Mouse (Mus musculus): ENCODE results near the gene Timm10. TPM values are rescaled to one million over a fixed set of nuclear protein-coding genes. Genes with fewer than 3 reads are reported as not detected.
A peak's percentile ranks its signal among the peaks of the same experiment; 100 is the strongest.
"Not testable (repeated sequence)": the region's sequence is repeated elsewhere in the genome, so short reads cannot be mapped to it uniquely, and the experiment has no call there.

Gene Timm10
- total and polyA plus RNA-seq, 2 experiments from 2014 or later: 117 to 129 TPM

DNA sequence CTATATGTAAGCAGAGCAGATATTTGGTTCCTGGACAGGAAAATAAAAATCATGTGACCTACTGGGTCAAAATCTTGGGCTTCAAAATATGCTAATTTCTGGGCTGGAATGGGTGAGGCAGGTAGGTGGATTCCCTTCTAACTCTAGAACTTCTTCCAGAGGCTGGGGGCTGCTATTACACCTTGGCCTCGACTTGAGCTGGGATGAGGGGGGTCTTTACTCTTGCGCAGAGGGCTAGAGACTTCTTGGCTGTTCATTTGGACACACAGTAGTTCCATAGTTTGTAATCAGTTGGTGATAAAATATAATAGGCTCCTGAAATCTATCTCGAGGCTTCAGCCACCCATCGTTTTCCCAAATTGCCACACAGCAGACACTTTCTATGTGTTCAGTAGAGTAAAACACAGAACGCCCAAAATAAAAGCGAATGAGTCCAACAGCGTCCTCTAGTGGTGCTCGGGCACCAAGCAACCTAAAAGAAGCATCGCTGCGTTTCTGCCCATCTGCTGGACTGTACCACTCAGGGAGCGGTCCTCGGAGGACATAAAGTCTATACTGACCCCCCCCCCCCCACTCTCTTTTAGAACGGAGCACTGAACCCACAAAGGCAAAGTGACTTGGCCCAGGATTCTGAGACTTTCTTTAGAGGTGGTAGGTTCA lies 28.8 kb upstream of the Timm10 start:
- Histone ChIP-seq H3K9me3 (replicated peaks; ENCODE audit: control insufficient read depth, low read length) (peaks cover 3% of the 10 kb centered on the region; the same call in 1 of the 2 replicates), H3K27me3 (ENCODE audit: control insufficient read depth, insufficient read depth, low read length) (no peaks in the 10 kb centered on the region), H3K4me2 (ENCODE audit: low read depth, low read length) (peak overlapping the region; percentile 94), H3K27ac (ENCODE audit: low read depth) (peak overlapping the region; percentile 75), H3K9ac (replicated peaks; ENCODE audit: low read depth, low read length) (peak overlapping the region; percentile 50), H3K4me1 (ENCODE audit: control insufficient read depth, insufficient read depth) (no peaks in the 10 kb centered on the region), H3K36me3 (replicated peaks; ENCODE audit: control insufficient read depth, insufficient read depth, low read length) (0 out of 2 replicates have a peak, but pooled peaks cover 3% of the 10 kb centered on the region), H3K4me3 (ENCODE audit: low read depth, low read length) (peak overlapping the region; percentile 64)
- DNase-seq (ENCODE audit: low spot score) (peak; percentile 65), ATAC-seq (ENCODE audit: insufficient read depth, low read depth) (peak; percentile 40)
- peak; percentile 86 for TF ChIP-seq CTCF (IDR thresholded peaks at IDR 0.05; ENCODE audit: low read depth)
- TF ChIP-seq EP300 (IDR thresholded peaks at IDR 0.05; ENCODE audit: low read depth): no peak
- WGBS: 11% methylated on average over 13 of the region's 13 CpGs

DNA sequence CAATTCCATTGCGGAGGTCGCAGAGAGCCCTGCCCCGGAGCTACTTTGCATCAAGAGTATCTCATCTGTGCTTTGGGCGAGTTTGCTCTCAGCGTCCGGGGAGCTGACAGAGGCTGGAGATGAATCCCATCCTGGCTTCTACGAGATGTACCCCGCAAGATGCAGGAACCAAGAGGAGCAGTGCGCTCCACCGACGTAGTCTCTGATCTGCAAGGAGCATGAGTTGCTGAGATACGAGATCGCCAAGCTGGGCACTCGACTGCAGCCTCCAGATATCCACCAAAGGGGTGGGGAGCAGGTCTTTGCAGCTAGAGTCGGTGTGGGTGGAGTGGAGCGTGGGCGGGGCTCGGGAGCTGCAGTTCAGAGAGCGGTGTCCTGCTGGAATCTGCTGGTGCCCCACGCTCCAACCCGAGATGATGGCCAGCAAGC lies 28.3 kb upstream of the Timm10 start, which contains the start of gene Ube2l6:
Gene Ube2l6, plus strand, starts transcription at position 336 of the 429 bp plus-strand sequence.
- TF ChIP-seq CTCF (IDR thresholded peaks at IDR 0.05; ENCODE audit: low read depth) (no peak), EP300 (IDR thresholded peaks at IDR 0.05; ENCODE audit: low read depth) (no peak)
- Histone ChIP-seq H3K9me3 (replicated peaks; ENCODE audit: control insufficient read depth, low read length) (peaks cover 3% of the 10 kb centered on the region; the same call in 1 of the 2 replicates), H3K4me1 (ENCODE audit: control insufficient read depth, insufficient read depth) (no peaks in the 10 kb centered on the region), H3K36me3 (replicated peaks; ENCODE audit: control insufficient read depth, insufficient read depth, low read length) (0 out of 2 replicates have a peak, but pooled peaks cover 5% of the 10 kb centered on the region), H3K4me2 (ENCODE audit: low read depth, low read length) (peak within 1 kb of the TSS; percentile 94), H3K27ac (ENCODE audit: low read depth) (peak within 1 kb of the TSS; percentile 75), H3K9ac (replicated peaks; ENCODE audit: low read depth, low read length) (peak within 1 kb of the TSS; percentile 50), H3K27me3 (ENCODE audit: control insufficient read depth, insufficient read depth, low read length) (no peaks in the 10 kb centered on the region), H3K4me3 (ENCODE audit: low read depth, low read length) (peak within 1 kb of the TSS; percentile 64)
- WGBS: under 1% methylated on average over 21 of the region's 21 CpGs
- DNase-seq (ENCODE audit: low spot score): peak; percentile 71
- peak; percentile 64 for ATAC-seq (ENCODE audit: insufficient read depth, low read depth)

DNA sequence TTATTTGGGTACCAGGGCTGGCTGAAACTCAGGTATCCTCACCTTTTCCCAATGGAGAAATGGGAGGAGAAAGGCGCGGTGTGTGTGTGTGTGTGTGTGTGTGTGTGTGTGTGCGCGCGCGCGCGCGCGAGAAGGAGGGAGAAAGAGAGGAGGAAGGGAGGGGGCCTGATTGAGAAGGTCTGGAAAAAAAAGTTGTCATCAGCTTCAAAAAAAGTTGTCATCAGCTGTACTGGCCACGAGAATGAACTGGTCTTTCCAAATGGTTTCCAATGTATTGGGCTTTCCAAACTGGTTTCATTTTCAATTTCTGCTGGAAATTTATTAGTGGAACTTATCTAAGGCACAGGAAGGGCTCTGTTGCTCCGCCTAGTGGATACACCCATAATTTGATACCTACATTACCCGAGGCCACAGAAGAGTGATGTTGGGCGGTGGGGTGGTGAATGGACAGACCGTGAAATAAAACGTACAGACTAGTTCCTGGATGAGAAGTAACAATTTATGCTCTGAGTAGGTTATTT lies 27.7 kb upstream of the Timm10 start:
- TF ChIP-seq EP300 (IDR thresholded peaks at IDR 0.05; ENCODE audit: low read depth): no peak
- peak; percentile 71 for TF ChIP-seq CTCF (IDR thresholded peaks at IDR 0.05; ENCODE audit: low read depth)
- H3K4me2 ChIP-seq (ENCODE audit: low read depth, low read length): peak overlapping the region; percentile 94
- DNase-seq (ENCODE audit: low spot score): peak; percentile 89
- peak overlapping the region; percentile 64 for H3K4me3 ChIP-seq (ENCODE audit: low read depth, low read length)
- ATAC-seq (ENCODE audit: insufficient read depth, low read depth): peak; percentile 67
- H3K9ac ChIP-seq (replicated peaks; ENCODE audit: low read depth, low read length): peak overlapping the region; percentile 50
- no peaks in the 10 kb centered on the region for H3K27me3 ChIP-seq (ENCODE audit: control insufficient read depth, insufficient read depth, low read length)
- WGBS: under 1% methylated on average over 16 of the region's 16 CpGs
- no peaks in the 10 kb centered on the region for H3K4me1 ChIP-seq (ENCODE audit: control insufficient read depth, insufficient read depth)
- peaks cover 3% of the 10 kb centered on the region; the same call in 1 of the 2 replicates for H3K9me3 ChIP-seq (replicated peaks; ENCODE audit: control insufficient read depth, low read length)
- 0 out of 2 replicates have a peak, but pooled peaks cover 5% of the 10 kb centered on the region for H3K36me3 ChIP-seq (replicated peaks; ENCODE audit: control insufficient read depth, insufficient read depth, low read length)
- peak overlapping the region; percentile 75 for H3K27ac ChIP-seq (ENCODE audit: low read depth)

DNA sequence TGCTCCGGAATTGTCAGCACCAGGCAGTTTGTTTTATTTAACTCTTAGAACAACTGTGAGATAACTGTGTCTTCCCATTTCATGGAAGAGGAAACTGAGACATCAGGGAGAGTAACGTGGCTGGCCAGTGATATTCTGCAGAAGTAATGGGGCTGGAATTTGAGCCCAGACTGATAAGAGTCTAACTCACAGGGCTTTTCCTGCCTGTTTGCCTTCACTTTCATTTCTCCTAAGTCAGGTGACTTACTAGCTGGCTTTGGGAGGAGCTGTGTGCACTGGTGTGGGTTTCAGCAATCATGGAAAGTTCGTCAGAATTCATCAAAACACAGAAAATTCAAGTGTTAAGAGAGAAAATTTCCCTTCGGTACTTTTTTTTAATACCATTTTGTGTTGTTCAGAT lies 26.5 kb upstream of the Timm10 start:
- 65% methylated on average over 4 of the region's 4 CpGs for WGBS
- no peak overlapping the region for H3K27ac ChIP-seq (ENCODE audit: low read depth)

DNA sequence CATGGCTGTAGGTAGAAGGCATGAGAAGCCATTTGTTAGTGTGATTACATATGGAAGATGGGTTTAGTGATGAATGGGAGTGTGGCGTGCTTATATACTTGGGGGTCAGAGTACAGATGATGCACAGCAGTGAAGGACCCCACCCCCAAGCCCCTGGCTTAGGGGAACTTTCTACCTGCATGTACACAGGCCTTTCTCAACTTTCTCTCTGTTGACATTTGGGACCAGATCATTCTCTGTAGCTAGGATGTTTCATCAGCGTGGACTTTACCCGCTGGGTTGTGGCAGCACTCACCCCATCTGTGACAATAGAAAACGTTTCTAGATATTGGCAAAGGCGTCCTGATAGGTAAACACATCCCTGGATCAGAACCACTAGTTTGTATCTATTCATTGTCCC lies 25.6 kb upstream of the Timm10 start:
- 76% methylated on average over 5 of the region's 5 CpGs for WGBS
- DNase-seq (ENCODE audit: low spot score); H3K4me3 ChIP-seq (ENCODE audit: low read depth, low read length); H3K27ac ChIP-seq (ENCODE audit: low read depth); H3K4me1 ChIP-seq (ENCODE audit: control insufficient read depth, insufficient read depth); H3K9me3 ChIP-seq (replicated peaks; ENCODE audit: control insufficient read depth, low read length); ATAC-seq (ENCODE audit: insufficient read depth, low read depth); H3K27me3 ChIP-seq (ENCODE audit: control insufficient read depth, insufficient read depth, low read length); H3K4me2 ChIP-seq (ENCODE audit: low read depth, low read length); H3K9ac ChIP-seq (replicated peaks; ENCODE audit: low read depth, low read length): not testable (repeated sequence)
- H3K36me3 ChIP-seq (replicated peaks; ENCODE audit: control insufficient read depth, insufficient read depth, low read length): 0 out of 2 replicates have a peak, but pooled peaks cover 10% of the 10 kb centered on the region

More for the DNA sequence above, 26.5 kb upstream of the Timm10 start:
- TF ChIP-seq CTCF (IDR thresholded peaks at IDR 0.05; ENCODE audit: low read depth) (no peak), EP300 (IDR thresholded peaks at IDR 0.05; ENCODE audit: low read depth) (no peak)
- Histone ChIP-seq H3K4me3 (ENCODE audit: low read depth, low read length) (no peak overlapping the region), H3K4me1 (ENCODE audit: control insufficient read depth, insufficient read depth) (no peaks in the 10 kb centered on the region), H3K27me3 (ENCODE audit: control insufficient read depth, insufficient read depth, low read length) (no peaks in the 10 kb centered on the region), H3K9ac (replicated peaks; ENCODE audit: low read depth, low read length) (no peak overlapping the region), H3K9me3 (replicated peaks; ENCODE audit: control insufficient read depth, low read length) (peaks cover 3% of the 10 kb centered on the region; the same call in 1 of the 2 replicates), H3K36me3 (replicated peaks; ENCODE audit: control insufficient read depth, insufficient read depth, low read length) (0 out of 2 replicates have a peak, but pooled peaks cover 10% of the 10 kb centered on the region), H3K4me2 (ENCODE audit: low read depth, low read length) (peak overlapping the region; percentile 8)
- ATAC-seq (ENCODE audit: insufficient read depth, low read depth): no peak
- DNase-seq (ENCODE audit: low spot score): no peak
